Mouse (Mus musculus) MN1 (cell line): ENCODE results near the gene Chmp3.

Source experiments
- DNase-seq: peaks from one replicate; pipeline ENCODE4 v3.0.0-alpha.2; 2016; ENCODE audit warnings: low spot score

The Chmp3 gene

GRCm38 (mm10) chr6:71543686-71544499 lies at the start of gene Chmp3:
Gene Chmp3 (plus strand): TSS chr6:71543797.
- peak; percentile 90 for DNase-seq

- peak; percentile 61 for DNase-seq
Measured at GRCm38 (mm10) chr6:71494341-71495020, 49.1 kb upstream of the Chmp3 start.

GRCm38 (mm10) chr6:71500575-71500974 lies 43.0 kb upstream of the Chmp3 start:
- DNase-seq = no peak

- DNase-seq = no peak
Measured at GRCm38 (mm10) chr6:71503001-71503400, 40.6 kb upstream of the Chmp3 start.

- DNase-seq = no peak
Measured at GRCm38 (mm10) chr6:71503670-71504069, 39.9 kb upstream of the Chmp3 start.

GRCm38 (mm10) chr6:71504091-71504490 lies 39.5 kb upstream of the Chmp3 start:
- DNase-seq = no peak

GRCm38 (mm10) chr6:71505671-71506070 lies 37.9 kb upstream of the Chmp3 start:
- DNase-seq = no peak

GRCm38 (mm10) chr6:71519476-71519875 lies 24.1 kb upstream of the Chmp3 start:
- DNase-seq = no peak

GRCm38 (mm10) chr6:71525556-71525955 lies 18.0 kb upstream of the Chmp3 start:
- no peak for DNase-seq

- no peak for DNase-seq
Measured at GRCm38 (mm10) chr6:71527056-71527455, 16.5 kb upstream of the Chmp3 start.

- no peak for DNase-seq
Measured at GRCm38 (mm10) chr6:71527826-71528225, 15.8 kb upstream of the Chmp3 start.

- no peak for DNase-seq
Measured at GRCm38 (mm10) chr6:71530176-71530575, 13.4 kb upstream of the Chmp3 start.

- no peak for DNase-seq
Measured at GRCm38 (mm10) chr6:71537286-71537685, 6.3 kb upstream of the Chmp3 start.

- peak; percentile 16 for DNase-seq
Measured at GRCm38 (mm10) chr6:71555507-71555951, 11.9 kb downstream of the Chmp3 start.

GRCm38 (mm10) chr6:71556826-71557225 lies 13.2 kb downstream of the Chmp3 start:
- no peak for DNase-seq

GRCm38 (mm10) chr6:71568616-71569015 lies 25.0 kb downstream of the Chmp3 start:
- no peak for DNase-seq

GRCm38 (mm10) chr6:71569025-71569424 lies 25.4 kb downstream of the Chmp3 start:
- DNase-seq = no peak

- DNase-seq = no peak
Measured at GRCm38 (mm10) chr6:71575359-71575758, 31.8 kb downstream of the Chmp3 start.

GRCm38 (mm10) chr6:71579478-71579877 lies 35.9 kb downstream of the Chmp3 start:
- DNase-seq = no peak

- DNase-seq = no peak
Measured at GRCm38 (mm10) chr6:71583198-71583597, 39.6 kb downstream of the Chmp3 start.

- DNase-seq = no peak
Measured at GRCm38 (mm10) chr6:71589401-71589800, 45.8 kb downstream of the Chmp3 start.

GRCm38 (mm10) chr6:71590154-71590553 lies 46.6 kb downstream of the Chmp3 start:
- DNase-seq = no peak

- DNase-seq = no peak
Measured at GRCm38 (mm10) chr6:71607756-71608155, 64.2 kb downstream of the Chmp3 start.
